Mouse (Mus musculus) neutrophil, adult 5-6 weeks (primary cell): ENCODE measurements at regions not wholly inside any gene's neighbourhood (a gene's known extent, or its start where the extent isn't known, plus 50 kb on each side); places are given as distances from the start of the nearest gene placed in this dataset.

ENCODE experiments used
- ATAC-seq: fragments of 151-379, 151-347 bp; 2 replicates; pipeline ENCODE4 v1.8.0; 2017; ENCODE audit warnings: mild to moderate bottlenecking, moderate TSS enrichment; ENCODE audit not compliant: insufficient number of reproducible peaks, poor library complexity, low FRiP score, severe bottlenecking; ENCODE audit errors: extremely low read depth

DNA sequence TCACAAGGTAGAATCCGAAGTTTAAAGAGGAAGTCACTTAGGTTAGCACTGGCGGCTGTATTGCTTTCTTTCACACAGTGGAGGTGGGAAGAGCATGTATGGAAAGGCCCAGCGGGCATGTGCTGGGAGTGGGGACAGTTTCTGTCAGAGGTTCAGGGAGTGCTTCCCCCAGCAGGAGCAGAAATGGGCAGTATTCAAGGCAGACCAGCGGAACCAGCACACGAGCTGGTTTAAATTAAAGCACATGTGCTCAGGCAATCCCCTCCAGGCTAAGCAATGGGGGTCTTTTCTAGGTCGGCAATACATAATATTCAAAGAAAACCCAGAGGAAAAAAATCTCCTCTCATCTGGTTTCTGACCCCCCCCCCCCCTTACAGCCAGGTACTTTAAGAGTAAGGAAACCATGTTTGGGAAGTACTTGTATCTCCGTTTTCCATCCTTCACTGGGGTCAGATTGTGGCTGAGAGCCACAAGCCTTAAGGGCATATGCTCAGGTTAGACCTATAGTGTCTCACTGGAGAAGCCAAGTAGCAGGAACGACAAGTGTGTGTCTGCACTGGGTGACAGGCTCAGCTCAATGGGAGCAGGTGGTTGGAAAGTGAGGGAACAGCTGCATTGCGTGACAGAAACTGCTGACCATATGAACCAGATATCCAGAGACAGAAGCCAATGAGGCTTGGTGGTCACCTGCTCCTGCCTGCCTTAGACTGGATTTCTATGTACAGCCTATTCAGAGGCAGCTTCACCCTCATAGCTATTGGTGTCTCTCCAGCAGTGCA, 111.3 kb upstream of the Mycn start:
- ATAC-seq = no peak

DNA sequence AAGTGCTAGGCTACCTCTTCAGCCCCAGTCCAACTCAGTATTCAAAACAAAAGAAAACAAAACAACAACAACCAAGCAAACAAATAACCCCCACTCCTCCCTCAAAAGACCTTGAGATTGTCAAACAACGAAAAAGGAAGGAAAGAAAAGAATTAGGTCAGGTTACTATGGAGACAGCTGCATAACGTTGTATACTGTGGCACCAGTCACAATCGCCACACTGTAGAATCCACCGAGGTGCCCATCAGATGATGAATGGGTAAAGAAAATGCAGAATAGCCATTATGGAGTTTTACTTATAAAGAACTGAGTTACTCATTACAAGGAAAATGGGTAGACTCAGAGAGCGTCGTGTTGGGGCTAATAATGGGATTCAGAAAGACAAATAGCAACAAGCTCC, 110.5 kb upstream of the Mycn start:
- no peak for ATAC-seq

GRCm38 (mm10) chr12:13049659-13050058, 107.9 kb upstream of the Mycn start:
- ATAC-seq = no peak

GRCm38 (mm10) chr12:13048168-13048727, 106.5 kb upstream of the Mycn start:
- no peak for ATAC-seq

GRCm38 (mm10) chr12:13042934-13043333, 101.2 kb upstream of the Mycn start:
- no peak for ATAC-seq

GRCm38 (mm10) chr12:13035108-13035741, 93.5 kb upstream of the Mycn start:
- ATAC-seq = 0 out of 2 replicates have a peak, but pooled peaks have one; percentile 6

GRCm38 (mm10) chr12:13030333-13030732, 88.6 kb upstream of the Mycn start:
- no peak for ATAC-seq

- no peak for ATAC-seq
Measured at GRCm38 (mm10) chr12:13028086-13028485, 86.4 kb upstream of the Mycn start.

DNA sequence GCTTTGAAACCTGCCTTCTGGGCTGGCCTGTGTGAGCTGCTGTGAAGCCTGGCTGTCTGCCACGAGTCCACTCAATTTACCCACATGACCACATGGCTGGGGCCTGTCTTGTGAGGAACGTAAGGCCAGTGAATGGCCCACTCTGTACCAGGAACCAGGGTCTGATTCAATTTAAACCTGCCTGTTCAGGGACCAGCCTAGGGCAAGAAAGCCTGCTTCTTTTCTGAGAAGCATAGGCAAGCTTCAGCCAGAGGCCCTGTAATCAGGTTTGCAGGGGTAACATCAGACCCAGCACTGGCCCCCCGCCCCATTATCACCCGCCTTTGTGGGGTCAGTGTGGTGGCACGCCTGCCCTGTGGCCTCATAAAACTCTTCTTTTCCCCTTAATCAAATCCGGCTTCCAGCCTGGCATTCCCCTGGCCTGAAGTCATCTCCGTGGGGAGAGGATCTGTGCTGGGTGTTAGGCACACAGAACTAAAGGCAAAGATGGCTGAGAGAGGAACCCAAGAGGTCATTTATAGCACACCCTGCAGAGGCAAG, 84.4 kb upstream of the Mycn start:
- no peak for ATAC-seq

GRCm38 (mm10) chr12:13024215-13024841, 82.6 kb upstream of the Mycn start:
- no peak for ATAC-seq

DNA sequence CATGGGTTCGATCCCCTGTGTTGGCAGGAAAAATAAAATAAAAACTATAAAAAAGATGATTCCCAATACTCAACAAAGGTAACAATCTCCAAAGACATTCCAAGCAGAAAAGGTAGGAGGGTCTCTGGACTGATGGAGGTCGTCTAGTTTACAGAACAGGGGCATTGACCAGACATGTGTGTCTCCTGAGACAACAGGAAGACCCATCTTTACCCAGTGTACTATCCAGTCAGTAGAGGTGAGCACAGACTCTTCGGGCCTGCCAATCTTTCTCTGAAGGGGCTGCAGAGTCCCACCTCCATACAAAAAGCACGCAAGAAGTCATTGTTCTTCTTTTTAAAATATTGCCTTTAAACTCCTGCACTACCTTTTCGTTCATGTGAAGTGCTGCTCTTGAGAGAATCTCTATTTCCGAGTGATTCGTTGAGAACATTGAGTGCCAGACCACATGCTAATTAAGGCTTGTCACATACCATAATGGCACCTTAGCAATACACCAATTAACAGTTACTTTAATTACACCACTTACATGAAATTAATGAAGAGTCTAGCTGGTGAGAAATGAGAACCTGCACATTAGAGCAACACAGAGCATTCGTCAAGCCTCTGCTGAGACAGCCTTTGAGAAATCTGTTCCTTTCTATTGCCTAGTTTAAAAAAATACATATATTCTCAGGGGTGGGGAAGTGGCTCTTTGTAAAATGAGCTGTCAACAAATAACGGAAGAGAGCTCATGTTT, 69.5 kb upstream of the Mycn start:
- no peak for ATAC-seq

- ATAC-seq = no peak
Measured at GRCm38 (mm10) chr12:13010405-13010804, 68.7 kb upstream of the Mycn start.

DNA sequence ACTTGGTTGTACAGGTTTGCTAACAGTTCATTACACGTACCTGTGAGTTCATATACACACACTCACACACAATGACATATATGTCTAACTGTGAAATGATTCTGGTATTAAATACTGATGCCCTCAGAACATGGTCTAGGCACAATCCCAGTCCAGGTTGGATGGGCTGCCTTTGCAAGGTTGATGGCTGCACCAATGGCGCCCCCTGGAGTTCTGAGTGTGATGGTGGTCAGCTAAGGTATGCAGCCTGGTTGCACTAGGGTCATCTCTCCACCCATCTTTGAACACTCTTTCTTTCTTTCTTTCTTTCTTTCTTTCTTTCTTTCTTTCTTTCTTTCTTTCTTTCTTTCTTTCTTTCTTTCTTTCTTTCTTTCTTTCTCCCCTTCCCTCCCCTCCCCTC, 67.8 kb upstream of the Mycn start:
- ATAC-seq = no peak

- ATAC-seq = no peak
Measured at GRCm38 (mm10) chr12:13002703-13003102, 61.0 kb upstream of the Mycn start.

DNA sequence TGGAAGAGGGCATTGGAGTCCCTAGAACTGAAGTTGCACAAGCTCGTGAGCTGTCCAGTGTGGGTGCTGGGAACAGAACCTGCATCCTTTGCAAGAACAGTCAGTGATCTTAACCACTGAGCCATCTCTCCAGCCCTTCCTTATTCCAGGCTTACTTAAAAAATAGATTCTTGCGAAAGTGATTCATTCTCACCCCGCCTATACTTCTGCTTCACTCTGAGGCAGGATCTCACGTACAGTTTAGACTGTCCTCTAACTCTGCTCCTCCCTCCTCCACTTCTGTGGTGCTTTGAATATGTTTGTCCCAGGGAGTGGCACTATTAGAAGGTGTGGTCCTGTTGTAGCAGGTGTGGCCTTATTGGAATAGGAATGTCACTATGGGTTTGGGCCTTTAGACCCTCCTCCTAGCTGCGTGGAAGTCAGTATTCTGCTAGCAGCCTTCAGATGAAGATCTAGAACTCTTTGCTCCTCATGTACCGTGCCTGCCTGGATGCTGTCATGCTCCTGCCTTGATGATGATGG, 60.4 kb upstream of the Mycn start:
- ATAC-seq = no peak

- ATAC-seq = no peak
Measured at GRCm38 (mm10) chr12:12995974-12996361, 54.3 kb upstream of the Mycn start.

GRCm38 (mm10) chr12:12995061-12995973, 53.6 kb upstream of the Mycn start:
- no peak for ATAC-seq
